Mouse (Mus musculus): Measurements from ENCODE around the gene Gnat1. TPM values are rescaled to one million over a fixed set of nuclear protein-coding genes. Genes with fewer than 3 reads are reported as not detected.

Gene Gnat1
- polyA plus RNA-seq, 1 experiment from 2014 or later, result 0.30 TPM

- WGBS, result 17% methylated on average over 14 of the region's 14 CpGs
- Histone ChIP-seq H3K4me1 (ENCODE audit: insufficient read depth, low read depth, low read length) (peaks cover 55% of the 10 kb centered on the region), H3K36me3 (ENCODE audit: insufficient read depth, low read length) (0 out of 2 replicates have a peak, but pooled peaks cover 4% of the 10 kb centered on the region)
Measured at GRCm38 (mm10) chr9:107629901-107630425, 49.5 kb downstream of the Gnat1 start.

GRCm38 (mm10) chr9:107629411-107629730 is 50.1 kb downstream of the Gnat1 start:
- DNase-seq (ENCODE audit: low spot score), result no peak
- peaks cover 55% of the 10 kb centered on the region for H3K4me1 ChIP-seq (ENCODE audit: insufficient read depth, low read depth, low read length)
- H3K27ac ChIP-seq (ENCODE audit: low read length), result peak overlapping the region; percentile 86
- 37% methylated on average over 4 of the region's 4 CpGs for WGBS
- H3K9me3 ChIP-seq (ENCODE audit: low read length), result no peaks in the 10 kb centered on the region
- TF ChIP-seq CTCF (IDR thresholded peaks at IDR 0.05) (no peak), EP300 (IDR thresholded peaks at IDR 0.05) (no peak)
- peak overlapping the region; percentile 1; the same call in 1 of the 2 replicates for H3K9ac ChIP-seq (replicated peaks; ENCODE audit: low read depth)
- 0 out of 2 replicates have a peak, but pooled peaks cover 4% of the 10 kb centered on the region for H3K36me3 ChIP-seq (ENCODE audit: insufficient read depth, low read length)
- no peaks in the 10 kb centered on the region for H3K27me3 ChIP-seq (replicated peaks; ENCODE audit: insufficient read depth, low read length)
- H3K4me2 ChIP-seq (replicated peaks; ENCODE audit: low read depth, low read length), result peak overlapping the region; percentile 27
- H3K4me3 ChIP-seq (ENCODE audit: low read depth, low read length), result no peak overlapping the region
- ATAC-seq, result no peak

More at GRCm38 (mm10) chr9:107629901-107630425, 49.5 kb downstream of the Gnat1 start:
- ATAC-seq (no peak), DNase-seq (ENCODE audit: low spot score) (no peak)
- TF ChIP-seq CTCF (IDR thresholded peaks at IDR 0.05) (no peak), EP300 (IDR thresholded peaks at IDR 0.05) (no peak)
- peak overlapping the region; percentile 27 for H3K4me2 ChIP-seq (replicated peaks; ENCODE audit: low read depth, low read length)
- no peaks in the 10 kb centered on the region for H3K9me3 ChIP-seq (ENCODE audit: low read length)
- no peaks in the 10 kb centered on the region for H3K27me3 ChIP-seq (replicated peaks; ENCODE audit: insufficient read depth, low read length)
- no peak overlapping the region for H3K4me3 ChIP-seq (ENCODE audit: low read depth, low read length)
- H3K9ac ChIP-seq (replicated peaks; ENCODE audit: low read depth), result peak overlapping the region; percentile 20; the same call in 1 of the 2 replicates
- peak overlapping the region; percentile 86 for H3K27ac ChIP-seq (ENCODE audit: low read length)

- H3K36me3 ChIP-seq (ENCODE audit: insufficient read depth, low read length), result 0 out of 2 replicates have a peak, but pooled peaks cover 4% of the 10 kb centered on the region
- H3K4me3 ChIP-seq (ENCODE audit: low read depth, low read length), result no peak overlapping the region; the same call in 1 of the 2 replicates
- H3K4me2 ChIP-seq (replicated peaks; ENCODE audit: low read depth, low read length), result peak overlapping the region; percentile 30
- TF ChIP-seq EP300 (IDR thresholded peaks at IDR 0.05) (no peak), CTCF (IDR thresholded peaks at IDR 0.05) (no peak)
- H3K9ac ChIP-seq (replicated peaks; ENCODE audit: low read depth), result peak overlapping the region; percentile 1
- ATAC-seq (peak; percentile 31), DNase-seq (ENCODE audit: low spot score) (peak; percentile 77)
- H3K27ac ChIP-seq (ENCODE audit: low read length), result peak overlapping the region; percentile 86
- H3K4me1 ChIP-seq (ENCODE audit: insufficient read depth, low read depth, low read length), result peaks cover 55% of the 10 kb centered on the region
- WGBS, result 41% methylated on average over 14 of the region's 15 CpGs
- no peaks in the 10 kb centered on the region for H3K9me3 ChIP-seq (ENCODE audit: low read length)
- H3K27me3 ChIP-seq (replicated peaks; ENCODE audit: insufficient read depth, low read length), result no peaks in the 10 kb centered on the region
Measured at GRCm38 (mm10) chr9:107628721-107629410, 50.6 kb downstream of the Gnat1 start.

GRCm38 (mm10) chr9:107627387-107628255 is 51.9 kb downstream of the Gnat1 start:
- 0 out of 2 replicates have a peak, but pooled peaks cover 4% of the 10 kb centered on the region for H3K36me3 ChIP-seq (ENCODE audit: insufficient read depth, low read length)
- no peak overlapping the region for H3K4me3 ChIP-seq (ENCODE audit: low read depth, low read length)
- peak overlapping the region; percentile 41; the same call in 1 of the 2 replicates for H3K4me2 ChIP-seq (replicated peaks; ENCODE audit: low read depth, low read length)
- H3K4me1 ChIP-seq (ENCODE audit: insufficient read depth, low read depth, low read length), result peaks cover 52% of the 10 kb centered on the region
- no peak for TF ChIP-seq EP300 (IDR thresholded peaks at IDR 0.05)
- no peak for TF ChIP-seq CTCF (IDR thresholded peaks at IDR 0.05)
- no peaks in the 10 kb centered on the region for H3K27me3 ChIP-seq (replicated peaks; ENCODE audit: insufficient read depth, low read length)
- H3K27ac ChIP-seq (ENCODE audit: low read length), result peak overlapping the region; percentile 86
- H3K9me3 ChIP-seq (ENCODE audit: low read length), result no peaks in the 10 kb centered on the region
- WGBS, result 37% methylated on average over 20 of the region's 20 CpGs
- ATAC-seq, result no peak
- peak overlapping the region; percentile 23; the same call in 1 of the 2 replicates for H3K9ac ChIP-seq (replicated peaks; ENCODE audit: low read depth)
- DNase-seq (ENCODE audit: low spot score), result no peak

- H3K4me3 ChIP-seq (ENCODE audit: low read depth, low read length), result no peak overlapping the region
- DNase-seq (ENCODE audit: low spot score), result peak; percentile 90
- H3K4me2 ChIP-seq (replicated peaks; ENCODE audit: low read depth, low read length), result peak overlapping the region; percentile 41
- TF ChIP-seq CTCF (IDR thresholded peaks at IDR 0.05) (peak; percentile 97), EP300 (IDR thresholded peaks at IDR 0.05) (no peak)
- H3K9ac ChIP-seq (replicated peaks; ENCODE audit: low read depth), result peak overlapping the region; percentile 23; the same call in 1 of the 2 replicates
- peaks cover 11% of the 10 kb centered on the region; the same call in 1 of the 2 replicates for H3K36me3 ChIP-seq (ENCODE audit: insufficient read depth, low read length)
- H3K4me1 ChIP-seq (ENCODE audit: insufficient read depth, low read depth, low read length), result peaks cover 45% of the 10 kb centered on the region
- H3K9me3 ChIP-seq (ENCODE audit: low read length), result no peaks in the 10 kb centered on the region
- no peaks in the 10 kb centered on the region for H3K27me3 ChIP-seq (replicated peaks; ENCODE audit: insufficient read depth, low read length)
- ATAC-seq, result peak; percentile 74
- peak overlapping the region; percentile 86 for H3K27ac ChIP-seq (ENCODE audit: low read length)
- WGBS, result 0% methylated on average over 2 of the region's 2 CpGs
Measured at GRCm38 (mm10) chr9:107626844-107627277, 52.7 kb downstream of the Gnat1 start.
